Mouse (Mus musculus): Measurements from ENCODE around the gene Gng3. TPM values are rescaled to one million over a fixed set of nuclear protein-coding genes. Genes with fewer than 3 reads are reported as not detected.

Gng3 gene
- polyA plus RNA-seq, 1 experiment, result 0.63 TPM

- Histone ChIP-seq H3K27ac (ENCODE audit: insufficient read depth, low read depth, low read length) (no peak overlapping the region), H3K36me3 (ENCODE audit: control insufficient read depth, insufficient read depth, low read length) (peaks cover 9% of the 10 kb centered on the region), H3K4me3 (ENCODE audit: low read depth, low read length) (no peak overlapping the region), H3K4me1 (ENCODE audit: control insufficient read depth, insufficient read depth, insufficient read length, low read length) (peaks cover 3% of the 10 kb centered on the region; the same call in 1 of the 2 replicates), H3K27me3 (ENCODE audit: control insufficient read depth, insufficient read depth, low read length) (no peaks in the 10 kb centered on the region)
- WGBS, result 86% methylated on average over 9 of the region's 9 CpGs
- no peak for TF ChIP-seq CTCF (IDR thresholded peaks at IDR 0.05; ENCODE audit: extremely low read depth, insufficient read length, insufficient replicate concordance, low read depth, low read length)
- no peak for TF ChIP-seq POLR2A (IDR thresholded peaks at IDR 0.05; ENCODE audit: low read depth, low read length)
Measured at GRCm38 (mm10) chr19:8803204-8803780, 35.7 kb downstream of the Gng3 start.

DNA sequence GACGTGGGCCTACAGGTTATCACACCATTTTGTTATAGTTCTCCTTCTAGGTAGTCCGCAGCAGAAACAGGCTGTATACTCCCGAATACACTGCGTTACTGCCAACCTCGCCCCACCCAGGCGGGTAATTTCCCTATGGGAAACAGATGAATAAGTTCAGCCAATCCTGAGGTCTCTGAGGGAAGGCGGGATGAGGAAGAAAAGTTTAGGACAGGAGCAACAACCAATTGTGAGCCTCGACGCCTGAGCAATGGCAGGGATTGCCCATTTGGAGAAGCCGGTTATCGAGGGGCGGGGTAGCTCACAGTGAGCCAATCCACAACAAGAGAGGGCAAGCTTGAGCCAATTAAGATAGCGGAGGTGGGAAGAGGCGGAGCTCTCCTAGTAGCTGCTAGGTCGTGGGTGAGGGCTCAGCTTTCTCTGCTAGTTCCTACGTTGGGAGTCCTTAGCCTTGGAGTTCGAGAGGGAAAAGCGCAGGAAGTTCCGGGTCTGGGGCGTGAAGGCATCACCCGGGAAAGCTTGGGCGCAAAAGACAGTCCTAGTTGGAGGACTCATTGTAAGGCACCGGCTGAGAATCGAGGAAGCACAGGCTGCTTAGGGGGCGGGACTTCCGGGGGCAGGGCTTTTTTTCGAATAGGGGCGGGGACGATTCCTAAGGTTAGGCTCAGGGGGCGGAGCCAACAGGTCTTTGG, 36.7 kb downstream of the Gng3 start, which contains the start of gene Zbtb3:
Zbtb3 (plus strand) TSS at position 426 of the 692 bp plus-strand sequence.
- peaks cover 6% of the 10 kb centered on the region for H3K36me3 ChIP-seq (ENCODE audit: control insufficient read depth, insufficient read depth, low read length)
- peak within 1 kb of the TSS; percentile 67 for H3K27ac ChIP-seq (ENCODE audit: insufficient read depth, low read depth, low read length)
- TF ChIP-seq CTCF (IDR thresholded peaks at IDR 0.05; ENCODE audit: extremely low read depth, insufficient read length, insufficient replicate concordance, low read depth, low read length), result no peak
- TF ChIP-seq POLR2A (IDR thresholded peaks at IDR 0.05; ENCODE audit: low read depth, low read length), result peak; percentile 19; the same call in 1 of the 2 replicates
- H3K4me1 ChIP-seq (ENCODE audit: control insufficient read depth, insufficient read depth, insufficient read length, low read length), result peaks cover 5% of the 10 kb centered on the region; the same call in 1 of the 2 replicates
- whole genome bisulfite sequencing, result under 1% methylated on average over 30 of the region's 30 CpGs
- no peaks in the 10 kb centered on the region for H3K27me3 ChIP-seq (ENCODE audit: control insufficient read depth, insufficient read depth, low read length)
- peak within 1 kb of the TSS; percentile 87 for H3K4me3 ChIP-seq (ENCODE audit: low read depth, low read length)

- Histone ChIP-seq H3K4me3 (ENCODE audit: low read depth, low read length) (no peak overlapping the region), H3K36me3 (ENCODE audit: control insufficient read depth, insufficient read depth, low read length) (peaks cover 6% of the 10 kb centered on the region), H3K27me3 (ENCODE audit: control insufficient read depth, insufficient read depth, low read length) (no peaks in the 10 kb centered on the region), H3K27ac (ENCODE audit: insufficient read depth, low read depth, low read length) (no peak overlapping the region), H3K4me1 (ENCODE audit: control insufficient read depth, insufficient read depth, insufficient read length, low read length) (peaks cover 5% of the 10 kb centered on the region; the same call in 1 of the 2 replicates)
- TF ChIP-seq CTCF (IDR thresholded peaks at IDR 0.05; ENCODE audit: extremely low read depth, insufficient read length, insufficient replicate concordance, low read depth, low read length), result no peak
- no peak for TF ChIP-seq POLR2A (IDR thresholded peaks at IDR 0.05; ENCODE audit: low read depth, low read length)
Measured at GRCm38 (mm10) chr19:8798947-8799315, 40.1 kb downstream of the Gng3 start.

GRCm38 (mm10) chr19:8798264-8798946, 40.6 kb downstream of the Gng3 start, which contains the start of gene Polr2g:
TSS of gene Polr2g (minus strand) at chr19:8798577.
- TF ChIP-seq CTCF (IDR thresholded peaks at IDR 0.05; ENCODE audit: extremely low read depth, insufficient read length, insufficient replicate concordance, low read depth, low read length) (no peak), POLR2A (IDR thresholded peaks at IDR 0.05; ENCODE audit: low read depth, low read length) (peak; percentile 70; the same call in 1 of the 2 replicates)
- H3K27ac ChIP-seq (ENCODE audit: insufficient read depth, low read depth, low read length), result peak within 1 kb of the TSS; percentile 34

GRCm38 (mm10) chr19:8790171-8790570, 48.8 kb downstream of the Gng3 start:
- no peak overlapping the region for H3K4me3 ChIP-seq (ENCODE audit: low read depth, low read length)
- H3K36me3 ChIP-seq (ENCODE audit: control insufficient read depth, insufficient read depth, low read length), result peaks cover 15% of the 10 kb centered on the region
- no peak overlapping the region for H3K27ac ChIP-seq (ENCODE audit: insufficient read depth, low read depth, low read length)
- H3K4me1 ChIP-seq (ENCODE audit: control insufficient read depth, insufficient read depth, insufficient read length, low read length), result no peaks in the 10 kb centered on the region; the same call in 1 of the 2 replicates
- no peak for TF ChIP-seq POLR2A (IDR thresholded peaks at IDR 0.05; ENCODE audit: low read depth, low read length)
- no peak for TF ChIP-seq CTCF (IDR thresholded peaks at IDR 0.05; ENCODE audit: extremely low read depth, insufficient read length, insufficient replicate concordance, low read depth, low read length)
- H3K27me3 ChIP-seq (ENCODE audit: control insufficient read depth, insufficient read depth, low read length), result no peaks in the 10 kb centered on the region
- WGBS, result 82% methylated on average over 7 of the region's 7 CpGs

More at GRCm38 (mm10) chr19:8798264-8798946, 40.6 kb downstream of the Gng3 start, which contains the start of gene Polr2g:
- H3K4me3 ChIP-seq (ENCODE audit: low read depth, low read length), result peak within 1 kb of the TSS; percentile 75
- 1% methylated on average over 25 of the region's 25 CpGs for WGBS
- peaks cover 5% of the 10 kb centered on the region; the same call in 1 of the 2 replicates for H3K4me1 ChIP-seq (ENCODE audit: control insufficient read depth, insufficient read depth, insufficient read length, low read length)
- H3K27me3 ChIP-seq (ENCODE audit: control insufficient read depth, insufficient read depth, low read length), result no peaks in the 10 kb centered on the region
- peaks cover 10% of the 10 kb centered on the region for H3K36me3 ChIP-seq (ENCODE audit: control insufficient read depth, insufficient read depth, low read length)

- no peak overlapping the region for H3K4me3 ChIP-seq (ENCODE audit: low read depth, low read length)
- no peaks in the 10 kb centered on the region; the same call in 1 of the 2 replicates for H3K4me1 ChIP-seq (ENCODE audit: control insufficient read depth, insufficient read depth, insufficient read length, low read length)
- no peak overlapping the region for H3K27ac ChIP-seq (ENCODE audit: insufficient read depth, low read depth, low read length)
- peaks cover 13% of the 10 kb centered on the region for H3K36me3 ChIP-seq (ENCODE audit: control insufficient read depth, insufficient read depth, low read length)
- H3K27me3 ChIP-seq (ENCODE audit: control insufficient read depth, insufficient read depth, low read length), result no peaks in the 10 kb centered on the region
- WGBS, result 63% methylated on average over 1 of the region's 1 CpGs
- no peak for TF ChIP-seq POLR2A (IDR thresholded peaks at IDR 0.05; ENCODE audit: low read depth, low read length)
Measured at GRCm38 (mm10) chr19:8789171-8789570, 49.8 kb downstream of the Gng3 start.

DNA sequence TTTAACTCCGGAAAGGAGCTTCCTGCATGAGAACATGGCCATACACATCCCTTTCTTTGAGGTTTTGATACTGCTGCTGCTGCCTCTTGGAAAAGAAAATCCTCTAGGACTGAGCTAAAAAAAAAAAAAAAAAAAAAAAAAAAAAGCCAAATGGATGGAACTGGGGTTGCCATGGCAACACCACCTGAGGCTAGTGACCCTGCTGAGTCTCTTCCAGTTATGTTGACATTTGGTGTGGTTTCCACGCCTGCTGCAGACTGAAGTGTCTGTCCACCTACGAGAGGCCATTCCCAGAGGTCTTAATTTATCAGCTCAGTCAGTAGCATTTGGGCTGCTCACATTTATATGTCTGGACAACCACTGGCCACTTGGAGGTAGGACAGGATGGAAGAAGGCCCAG, 50.5 kb downstream of the Gng3 start:
- no peak overlapping the region for H3K27ac ChIP-seq (ENCODE audit: insufficient read depth, low read depth, low read length)
- peaks cover 8% of the 10 kb centered on the region for H3K36me3 ChIP-seq (ENCODE audit: control insufficient read depth, insufficient read depth, low read length)
- WGBS, result 58% methylated on average over 3 of the region's 3 CpGs
- no peak overlapping the region for H3K4me3 ChIP-seq (ENCODE audit: low read depth, low read length)
- no peak for TF ChIP-seq POLR2A (IDR thresholded peaks at IDR 0.05; ENCODE audit: low read depth, low read length)
- TF ChIP-seq CTCF (IDR thresholded peaks at IDR 0.05; ENCODE audit: extremely low read depth, insufficient read length, insufficient replicate concordance, low read depth, low read length), result no peak
- no peaks in the 10 kb centered on the region; the same call in 1 of the 2 replicates for H3K4me1 ChIP-seq (ENCODE audit: control insufficient read depth, insufficient read depth, insufficient read length, low read length)
- no peaks in the 10 kb centered on the region for H3K27me3 ChIP-seq (ENCODE audit: control insufficient read depth, insufficient read depth, low read length)

Other genes with a start within 250 kb of the Gng3 start
- gene Slc22a8, start 247.9 kb downstream of the Gng3 start, polyA plus RNA-seq (2012; rRNA removed), result not detected in 2 replicates
- gene Slc22a6, start 221.2 kb downstream of the Gng3 start, polyA plus RNA-seq (2012; rRNA removed), result not detected in 2 replicates
- 2.3 and 2.4 TPM in 2 replicates for gene Chrm1, start 175.4 kb downstream of the Gng3 start, polyA plus RNA-seq (2012; rRNA removed)
- 132 and 391 TPM in 2 replicates for gene Slc3a2, start 115.8 kb downstream of the Gng3 start, polyA plus RNA-seq (2012; rRNA removed)
- gene Wdr74, start 103.4 kb downstream of the Gng3 start, polyA plus RNA-seq (2012; rRNA removed), result 12.1 and 17.5 TPM in 2 replicates
- gene 1700092M07Rik, start 98.5 kb downstream of the Gng3 start, polyA plus RNA-seq (2012; rRNA removed), result not detected in 2 replicates
- 31.7 and 65.9 TPM in 2 replicates for gene Stx5a, start 97.8 kb downstream of the Gng3 start, polyA plus RNA-seq (2012; rRNA removed)
- 13.3 and 25.4 TPM in 2 replicates for gene Nxf1, start 82.1 kb downstream of the Gng3 start, polyA plus RNA-seq (2012; rRNA removed)
- 117 and 142 TPM in 2 replicates for gene Tmem223, start 68.2 kb downstream of the Gng3 start, polyA plus RNA-seq (2012; rRNA removed)
- 59.9 and 96.2 TPM in 2 replicates for gene Tmem179b, start 64.7 kb downstream of the Gng3 start, polyA plus RNA-seq (2012; rRNA removed)
- gene Taf6l, start 52.8 kb downstream of the Gng3 start, polyA plus RNA-seq (2012; rRNA removed), result 4.5 and 8.1 TPM in 2 replicates
- 7.7 and 13.5 TPM in 2 replicates for gene Polr2g, start 40.6 kb downstream of the Gng3 start, polyA plus RNA-seq (2012; rRNA removed)
- gene Zbtb3, start 36.6 kb downstream of the Gng3 start, polyA plus RNA-seq (2012; rRNA removed), result 0.60 and 0.86 TPM in 2 replicates
- gene Ttc9c, start 19.9 kb downstream of the Gng3 start, polyA plus RNA-seq (2012; rRNA removed), result 5.7 and 8.9 TPM in 2 replicates
- 9.2 and 20.9 TPM in 2 replicates for gene Hnrnpul2, start 19.2 kb downstream of the Gng3 start, polyA plus RNA-seq (2012; rRNA removed)
- gene AC129217.1, start 9.4 kb downstream of the Gng3 start, polyA plus RNA-seq (2012; rRNA removed), result 4.6 TPM in 1 of 2 replicates, not detected in the other
- gene Bscl2, start 1.7 kb downstream of the Gng3 start, polyA plus RNA-seq (2012; rRNA removed), result 54.3 and 82.6 TPM in 2 replicates
- 0.11 and 0.17 TPM in 2 replicates for gene Lrrn4cl, start 11.6 kb upstream of the Gng3 start, polyA plus RNA-seq (2012; rRNA removed)
- gene Ubxn1, start 32.3 kb upstream of the Gng3 start, polyA plus RNA-seq (2012; rRNA removed), result 34.7 and 95.9 TPM in 2 replicates
- 14.0 and 19.2 TPM in 2 replicates for gene Uqcc3, start 41.7 kb upstream of the Gng3 start, polyA plus RNA-seq (2012; rRNA removed)
- gene Lbhd1, start 44.5 kb upstream of the Gng3 start, polyA plus RNA-seq (2012; rRNA removed), result 0.22 and 0.55 TPM in 2 replicates
- not detected in 2 replicates for gene Gm49403, start 44.7 kb upstream of the Gng3 start, polyA plus RNA-seq (2012; rRNA removed)
- 9.5 and 11.4 TPM in 2 replicates for gene 1810009A15Rik, start 49.7 kb upstream of the Gng3 start, polyA plus RNA-seq (2012; rRNA removed)
- gene Gm49416, start 49.7 kb upstream of the Gng3 start, polyA plus RNA-seq (2012; rRNA removed), result not detected in 2 replicates
- gene Ints5, start 53.8 kb upstream of the Gng3 start, polyA plus RNA-seq (2012; rRNA removed), result 13.2 and 19.5 TPM in 2 replicates
- 45.7 and 74.1 TPM in 2 replicates for gene Ganab, start 58.9 kb upstream of the Gng3 start, polyA plus RNA-seq (2012; rRNA removed)
- 40.1 and 69.5 TPM in 2 replicates for gene B3gat3, start 81.2 kb upstream of the Gng3 start, polyA plus RNA-seq (2012; rRNA removed)
- 7.2 and 15.1 TPM in 2 replicates for gene Rom1, start 90.2 kb upstream of the Gng3 start, polyA plus RNA-seq (2012; rRNA removed)
- 18.4 and 32.2 TPM in 2 replicates for gene Eml3, start 90.4 kb upstream of the Gng3 start, polyA plus RNA-seq (2012; rRNA removed)
- 15.0 and 21.7 TPM in 2 replicates for gene Mta2, start 102.7 kb upstream of the Gng3 start, polyA plus RNA-seq (2012; rRNA removed)
- gene Tut1, start 114.7 kb upstream of the Gng3 start, polyA plus RNA-seq (2012; rRNA removed), result 5.6 and 13.2 TPM in 2 replicates
- 90.2 and 129 TPM in 2 replicates for gene Eef1g, start 127.8 kb upstream of the Gng3 start, polyA plus RNA-seq (2012; rRNA removed)
- 5.1 and 14.7 TPM in 2 replicates for gene Ahnak, start 150.1 kb upstream of the Gng3 start, polyA plus RNA-seq (2012; rRNA removed)
- gene Scgb1a1, start 248.8 kb upstream of the Gng3 start, polyA plus RNA-seq (2012; rRNA removed), result 0.30 and 3.7 TPM in 2 replicates